ENCODE assay signal across 8 mouse cellular contexts in the genomic region with DNA sequence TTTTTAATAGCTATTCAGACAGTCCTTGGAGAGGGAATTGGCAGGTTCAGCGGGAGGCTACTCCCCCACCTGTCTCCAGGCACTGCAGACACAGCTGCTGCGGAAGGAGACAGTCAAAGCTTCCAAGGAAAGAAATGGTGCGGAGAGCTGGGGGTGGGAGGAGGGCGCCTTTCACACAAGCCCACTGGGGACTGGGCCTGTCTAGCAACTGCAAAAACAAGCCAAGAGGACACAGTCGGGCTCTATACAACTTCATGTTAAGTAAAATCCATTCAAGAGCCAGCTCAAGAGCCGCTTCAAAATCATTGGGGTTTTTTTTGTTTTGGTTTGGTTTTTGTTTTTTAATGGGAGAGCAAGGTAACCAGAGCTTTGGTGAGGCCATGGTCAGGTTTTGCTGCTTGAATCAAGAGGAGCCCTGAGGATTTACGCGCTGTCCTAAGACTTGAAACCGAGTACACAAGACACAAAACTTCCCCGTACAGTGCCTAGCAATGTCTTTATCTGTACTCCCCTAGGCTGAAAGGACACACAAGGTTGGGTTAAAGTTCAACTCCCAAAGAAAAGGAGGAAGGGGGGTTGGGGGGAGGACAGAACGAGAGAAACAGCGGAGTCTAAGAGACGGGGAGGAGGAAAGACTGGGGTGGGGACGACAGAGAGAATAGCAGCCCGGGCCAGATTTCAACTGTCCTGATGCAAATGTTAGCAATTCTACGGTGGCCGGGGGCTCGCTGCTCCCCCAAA.
DNase-seq lines count a peak whose midpoint lies in the region; ATAC-seq and TF ChIP-seq lines count a peak whose summit lies in the region.

No protein-coding gene starts in this region.

- no peak for TF ChIP-seq POLR2A in cerebellum, adult 2 months (IDR thresholded peaks at IDR 0.05; ENCODE audit: borderline replicate concordance, insufficient read depth, low read length)

- H3K4me1 ChIP-seq in cerebellum, adult 2 months (ENCODE audit: control insufficient read depth, insufficient read depth, low read length) = no peaks in the 10 kb centered on the region
- H3K4me1 ChIP-seq in lung, embryonic 15.5 days = peaks cover 34% of the 10 kb centered on the region

- no peaks in the 10 kb centered on the region for H3K36me3 ChIP-seq in lung, embryonic 15.5 days

- peak; percentile 17; the same call in 1 of the 2 replicates for ATAC-seq in lung, embryonic 15.5 days (ENCODE audit: borderline replicate concordance, extremely low read depth, low FRiP score, low TSS enrichment)

- peak overlapping the region; percentile 72 for H3K4me2 ChIP-seq in lung, embryonic 15.5 days

- 5% methylated on average over 18 of the region's 18 CpGs for WGBS in cerebellum, adult 2 months
- 6% methylated on average over 18 of the region's 18 CpGs for WGBS in lung, embryonic 15.5 days

- no peaks in the 10 kb centered on the region for H3K27me3 ChIP-seq in cerebellum, adult 2 months (ENCODE audit: control insufficient read depth, insufficient read depth, low read length)
- H3K27me3 ChIP-seq in lung, embryonic 15.5 days = no peaks in the 10 kb centered on the region

- H3K4me3 ChIP-seq in cerebellum, adult 2 months (replicated peaks; ENCODE audit: insufficient read depth, low read depth, low read length) = peak overlapping the region; percentile 57
- H3K4me3 ChIP-seq in lung, embryonic 15.5 days = peak overlapping the region; percentile 29

- intact Hi-C loops in heart, postnatal 25 days (cut with DNase I) = loop anchor here (1.0 to 10.0 kb wide), 9 partner anchors 64 to 759 kb away; partner anchors contain the start of gene Nfia

- H3K9ac ChIP-seq in lung, embryonic 15.5 days = peak overlapping the region; percentile 40

- no peak for TF ChIP-seq CTCF in cerebellum, adult 2 months (IDR thresholded peaks at IDR 0.05; ENCODE audit: borderline replicate concordance, insufficient read depth, low read depth, low read length)

- no peak overlapping the region for H3K27ac ChIP-seq in cerebellum, adult 2 months (ENCODE audit: insufficient read depth, low read length)
- H3K27ac ChIP-seq in lung, embryonic 15.5 days = peak overlapping the region; percentile 75

- DNase-seq in MN1 (ENCODE audit: low spot score) = peak; percentile 20
- DNase-seq in cerebellum, adult 2 months = peak; percentile 59 to 67
- peak; percentile 33 for DNase-seq in forelimb bud, embryonic 11.5 days (ENCODE audit: low read depth, low spot score)
- peak; percentile 54 for DNase-seq in heart, postnatal 25 days (ENCODE audit: low spot score)
- peak; percentile 70 to 85 for DNase-seq in kidney, postnatal 36 days
- peak; percentile 55 for DNase-seq in ovary, adult 18-20 months (ENCODE audit: low spot score)
- DNase-seq in urinary bladder, postnatal 10 days (ENCODE audit: low spot score) = no peak

- H3K9me3 ChIP-seq in lung, embryonic 15.5 days = no peaks in the 10 kb centered on the region
